Mouse (Mus musculus): ENCODE data around the gene Poln. TPM values are rescaled to one million over a fixed set of nuclear protein-coding genes. Genes with fewer than 3 reads are reported as not detected.

The Poln gene
- polyA plus RNA-seq (2015; fragmentation: Nextera tagmentation; extraction: Ambion mirVana): 0.07 and 0.19 TPM in 2 replicates

DNA sequence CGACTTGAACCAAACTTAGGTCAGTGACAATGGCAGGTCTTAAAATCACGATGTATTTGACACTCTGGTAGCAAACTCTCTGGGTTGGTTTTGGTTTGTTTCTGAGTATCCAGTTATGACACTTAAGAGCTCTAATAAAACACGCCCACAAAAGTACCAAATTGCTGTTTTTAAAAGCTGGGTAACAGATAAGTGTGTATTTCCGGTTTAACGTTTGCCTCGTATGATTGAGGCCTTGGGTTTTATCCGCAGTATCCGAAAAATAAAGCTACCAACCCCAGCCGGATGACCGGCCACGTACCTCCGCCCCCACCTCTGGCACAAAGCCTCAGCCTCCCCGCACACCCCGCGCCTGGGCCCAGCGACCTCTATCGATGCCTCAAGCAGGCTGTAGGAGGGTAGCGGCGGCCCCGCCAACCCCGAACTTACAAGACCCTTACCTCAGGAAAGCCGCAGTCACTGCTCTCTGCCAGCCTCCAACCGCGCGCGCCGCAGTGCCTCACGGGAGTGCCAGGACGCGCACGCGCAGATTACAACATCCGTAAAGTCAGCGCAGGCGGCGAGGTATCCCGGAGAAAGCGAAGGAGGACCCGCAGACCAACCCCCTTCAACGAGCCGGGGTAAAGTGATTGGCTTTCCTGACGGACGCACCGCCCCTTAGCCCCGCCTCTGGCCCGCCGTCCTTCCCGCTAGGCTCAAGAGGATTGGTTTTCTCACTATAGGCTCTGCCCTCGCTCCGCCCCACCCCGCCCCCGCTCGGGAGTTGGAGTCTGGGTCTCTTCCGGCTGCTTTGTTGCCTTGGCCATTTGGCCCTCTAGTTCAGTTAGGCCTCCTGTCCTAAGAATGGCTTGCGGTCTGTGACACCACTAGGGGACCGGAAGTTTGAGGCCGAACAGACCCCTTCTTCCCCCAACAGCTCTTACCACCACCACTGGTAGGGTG lies at the start of gene Poln, which contains the start of gene Haus3:
Poln (minus strand) TSS at position 499 of the 942 bp plus-strand sequence.
Haus3 (minus strand) TSS at position 578 of the 942 bp plus-strand sequence.
- H3K27ac ChIP-seq (replicated peaks): peak within 1 kb of the TSS; percentile 86
- peak within 1 kb of the TSS; percentile 72 for H3K4me3 ChIP-seq (ENCODE audit: low read depth, low read length)
- DNase-seq (ENCODE audit: low spot score) (peak; percentile 99), ATAC-seq (ENCODE audit: low FRiP score, low TSS enrichment) (peak; percentile 100)
- no peaks in the 10 kb centered on the region for H3K27me3 ChIP-seq (ENCODE audit: control insufficient read depth, insufficient read depth, low read length)
- no peaks in the 10 kb centered on the region for H3K4me1 ChIP-seq (replicated peaks; ENCODE audit: control insufficient read depth, insufficient read depth)
- peak within 1 kb of the TSS; percentile 85 for H3K9ac ChIP-seq (ENCODE audit: low read length)
- H3K9me3 ChIP-seq (ENCODE audit: control insufficient read depth, low read length): no peaks in the 10 kb centered on the region
- peak; percentile 43 for TF ChIP-seq CTCF (IDR thresholded peaks at IDR 0.05; ENCODE audit: low read depth)
- no peak for TF ChIP-seq EP300 (optimal IDR thresholded peaks at IDR 0.05)
- H3K36me3 ChIP-seq (ENCODE audit: control insufficient read depth, insufficient read depth, low read length): peaks cover 7% of the 10 kb centered on the region; the same call in 1 of the 2 replicates
- H3K4me2 ChIP-seq (replicated peaks; ENCODE audit: low read depth): peak within 1 kb of the TSS; percentile 63
- under 1% methylated on average over 56 of the region's 57 CpGs for WGBS

- H3K4me3 ChIP-seq (ENCODE audit: low read depth, low read length): no peak overlapping the region
- 0 out of 2 replicates have a peak, but pooled peaks cover 3% of the 10 kb centered on the region for H3K4me1 ChIP-seq (replicated peaks; ENCODE audit: control insufficient read depth, insufficient read depth)
- DNase-seq (ENCODE audit: low spot score) (no peak), ATAC-seq (ENCODE audit: low FRiP score, low TSS enrichment) (no peak)
- no peaks in the 10 kb centered on the region for H3K9me3 ChIP-seq (ENCODE audit: control insufficient read depth, low read length)
- no peaks in the 10 kb centered on the region for H3K36me3 ChIP-seq (ENCODE audit: control insufficient read depth, insufficient read depth, low read length)
- no peak overlapping the region for H3K9ac ChIP-seq (ENCODE audit: low read length)
- no peaks in the 10 kb centered on the region for H3K27me3 ChIP-seq (ENCODE audit: control insufficient read depth, insufficient read depth, low read length)
- H3K4me2 ChIP-seq (replicated peaks; ENCODE audit: low read depth): no peak overlapping the region
- no peak overlapping the region for H3K27ac ChIP-seq (replicated peaks)
- TF ChIP-seq CTCF (IDR thresholded peaks at IDR 0.05; ENCODE audit: low read depth) (no peak), EP300 (optimal IDR thresholded peaks at IDR 0.05) (no peak)
- 47% methylated on average over 5 of the region's 5 CpGs for WGBS
These were observed 49.4 kb upstream of the Poln start for GRCm38 (mm10) chr5:34218672-34219071.

- ATAC-seq (ENCODE audit: low FRiP score, low TSS enrichment): 0 out of 2 replicates have a peak, but pooled peaks have one; percentile 15
- TF ChIP-seq CTCF (IDR thresholded peaks at IDR 0.05; ENCODE audit: low read depth) (no peak), EP300 (optimal IDR thresholded peaks at IDR 0.05) (no peak)
- no peak overlapping the region for H3K4me3 ChIP-seq (ENCODE audit: low read depth, low read length)
- H3K36me3 ChIP-seq (ENCODE audit: control insufficient read depth, insufficient read depth, low read length): no peaks in the 10 kb centered on the region
- no peaks in the 10 kb centered on the region for H3K9me3 ChIP-seq (ENCODE audit: control insufficient read depth, low read length)
- WGBS: 39% methylated on average over 9 of the region's 9 CpGs
- no peak overlapping the region for H3K27ac ChIP-seq (replicated peaks)
- no peak overlapping the region for H3K9ac ChIP-seq (ENCODE audit: low read length)
- DNase-seq (ENCODE audit: low spot score): no peak
- H3K4me2 ChIP-seq (replicated peaks; ENCODE audit: low read depth): no peak overlapping the region
- H3K4me1 ChIP-seq (replicated peaks; ENCODE audit: control insufficient read depth, insufficient read depth): 0 out of 2 replicates have a peak, but pooled peaks cover 3% of the 10 kb centered on the region
- H3K27me3 ChIP-seq (ENCODE audit: control insufficient read depth, insufficient read depth, low read length): no peaks in the 10 kb centered on the region
These were observed 48.5 kb upstream of the Poln start for GRCm38 (mm10) chr5:34217756-34218155.

DNA sequence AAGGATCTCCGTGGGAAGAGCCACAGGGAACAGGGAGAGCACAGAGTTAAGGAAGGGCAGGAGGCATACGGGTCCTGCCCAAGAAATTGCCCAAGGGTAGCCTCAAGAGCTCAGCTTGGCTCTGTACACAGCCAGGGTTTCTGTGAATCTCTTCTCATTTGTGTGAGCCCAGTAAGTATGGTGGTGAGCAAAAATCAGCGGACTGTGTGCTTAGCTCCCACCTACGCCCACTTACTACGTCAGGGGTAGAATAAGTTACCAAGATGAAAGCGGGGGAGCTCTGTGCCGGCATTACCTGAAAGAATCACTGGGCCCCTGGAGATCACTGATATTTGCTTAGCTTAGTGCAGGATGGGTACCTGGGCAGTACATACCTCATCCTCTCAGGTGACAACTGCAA lies 46.8 kb upstream of the Poln start:
- Histone ChIP-seq H3K27ac (replicated peaks) (no peak overlapping the region), H3K4me2 (replicated peaks; ENCODE audit: low read depth) (no peak overlapping the region), H3K27me3 (ENCODE audit: control insufficient read depth, insufficient read depth, low read length) (no peaks in the 10 kb centered on the region), H3K4me3 (ENCODE audit: low read depth, low read length) (no peak overlapping the region), H3K4me1 (replicated peaks; ENCODE audit: control insufficient read depth, insufficient read depth) (0 out of 2 replicates have a peak, but pooled peaks cover 3% of the 10 kb centered on the region), H3K9me3 (ENCODE audit: control insufficient read depth, low read length) (no peaks in the 10 kb centered on the region), H3K9ac (ENCODE audit: low read length) (no peak overlapping the region), H3K36me3 (ENCODE audit: control insufficient read depth, insufficient read depth, low read length) (no peaks in the 10 kb centered on the region)
- DNase-seq (ENCODE audit: low spot score): no peak
- 73% methylated on average over 7 of the region's 7 CpGs for WGBS
- no peak for ATAC-seq (ENCODE audit: low FRiP score, low TSS enrichment)
- no peak for TF ChIP-seq CTCF (IDR thresholded peaks at IDR 0.05; ENCODE audit: low read depth)
- no peak for TF ChIP-seq EP300 (optimal IDR thresholded peaks at IDR 0.05)

DNA sequence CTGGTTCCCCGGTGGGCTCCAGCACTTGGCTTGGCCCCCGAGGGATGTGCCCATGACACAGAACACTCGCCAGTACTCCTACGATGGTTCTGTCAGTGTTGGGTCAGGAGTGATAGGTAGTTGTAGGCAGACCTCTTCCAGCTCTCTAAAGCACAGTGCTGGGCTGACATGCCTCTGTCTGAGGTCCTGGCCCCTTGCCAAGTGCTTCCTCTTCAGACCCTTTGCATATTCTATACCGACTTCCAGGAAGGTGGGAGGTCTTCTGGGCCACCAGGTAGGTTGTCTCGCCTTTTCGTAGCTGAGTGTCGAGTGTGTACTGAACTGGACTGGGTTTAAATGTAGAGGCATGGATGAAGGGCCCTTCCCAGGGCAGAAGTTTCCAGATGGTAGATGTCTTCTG lies 44.4 kb upstream of the Poln start:
- TF ChIP-seq EP300 (optimal IDR thresholded peaks at IDR 0.05) (no peak), CTCF (IDR thresholded peaks at IDR 0.05; ENCODE audit: low read depth) (no peak)
- no peak overlapping the region for H3K4me3 ChIP-seq (ENCODE audit: low read depth, low read length)
- H3K9ac ChIP-seq (ENCODE audit: low read length): no peak overlapping the region
- no peaks in the 10 kb centered on the region for H3K36me3 ChIP-seq (ENCODE audit: control insufficient read depth, insufficient read depth, low read length)
- no peak for ATAC-seq (ENCODE audit: low FRiP score, low TSS enrichment)
- 54% methylated on average over 8 of the region's 8 CpGs for WGBS
- no peaks in the 10 kb centered on the region for H3K9me3 ChIP-seq (ENCODE audit: control insufficient read depth, low read length)
- H3K27me3 ChIP-seq (ENCODE audit: control insufficient read depth, insufficient read depth, low read length): no peaks in the 10 kb centered on the region
- H3K4me1 ChIP-seq (replicated peaks; ENCODE audit: control insufficient read depth, insufficient read depth): no peaks in the 10 kb centered on the region
- no peak overlapping the region for H3K4me2 ChIP-seq (replicated peaks; ENCODE audit: low read depth)
- no peak overlapping the region for H3K27ac ChIP-seq (replicated peaks)
- DNase-seq (ENCODE audit: low spot score): no peak

DNA sequence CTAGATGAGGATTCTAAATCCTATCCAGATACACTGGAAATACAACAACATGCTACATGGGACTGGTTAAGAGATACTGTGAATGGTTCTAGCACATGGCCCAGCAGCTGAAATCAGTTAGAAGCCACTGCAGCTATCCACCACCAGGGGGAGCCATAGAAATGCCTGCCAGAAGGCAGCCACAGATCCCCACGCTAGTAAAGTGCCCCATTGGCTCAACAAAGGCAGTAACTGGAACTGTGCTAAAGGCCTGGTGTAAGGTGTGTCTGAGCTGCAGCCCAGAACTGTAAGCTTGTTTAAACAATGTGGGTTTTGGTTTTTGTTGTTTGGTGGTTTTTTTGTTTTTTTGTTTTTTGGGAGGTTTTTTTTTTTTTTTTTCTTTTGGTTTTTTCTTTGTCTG lies 41.0 kb upstream of the Poln start:
- WGBS: 7% methylated on average over 1 of the region's 1 CpGs
- DNase-seq (ENCODE audit: low spot score) (peak; percentile 82), ATAC-seq (ENCODE audit: low FRiP score, low TSS enrichment) (peak; percentile 94)
- Histone ChIP-seq H3K4me1 (replicated peaks; ENCODE audit: control insufficient read depth, insufficient read depth) (no peaks in the 10 kb centered on the region), H3K36me3 (ENCODE audit: control insufficient read depth, insufficient read depth, low read length) (no peaks in the 10 kb centered on the region), H3K9ac (ENCODE audit: low read length) (no peak overlapping the region), H3K9me3 (ENCODE audit: control insufficient read depth, low read length) (no peaks in the 10 kb centered on the region), H3K4me2 (replicated peaks; ENCODE audit: low read depth) (no peak overlapping the region), H3K4me3 (ENCODE audit: low read depth, low read length) (no peak overlapping the region), H3K27ac (replicated peaks) (no peak overlapping the region), H3K27me3 (ENCODE audit: control insufficient read depth, insufficient read depth, low read length) (no peaks in the 10 kb centered on the region)
- TF ChIP-seq EP300 (optimal IDR thresholded peaks at IDR 0.05) (no peak), CTCF (IDR thresholded peaks at IDR 0.05; ENCODE audit: low read depth) (peak; percentile 98)

Measured in stomach, postnatal 0 days (tissue).